Mouse (Mus musculus) T-cell, adult 2 months (primary cell): ENCODE measurements around the gene Qpctl.

ENCODE experiments used
- DNase-seq: peaks from one replicate; pipeline ENCODE4 v3.0.0; 2022; ENCODE audit warnings: low spot score

Qpctl gene

DNA sequence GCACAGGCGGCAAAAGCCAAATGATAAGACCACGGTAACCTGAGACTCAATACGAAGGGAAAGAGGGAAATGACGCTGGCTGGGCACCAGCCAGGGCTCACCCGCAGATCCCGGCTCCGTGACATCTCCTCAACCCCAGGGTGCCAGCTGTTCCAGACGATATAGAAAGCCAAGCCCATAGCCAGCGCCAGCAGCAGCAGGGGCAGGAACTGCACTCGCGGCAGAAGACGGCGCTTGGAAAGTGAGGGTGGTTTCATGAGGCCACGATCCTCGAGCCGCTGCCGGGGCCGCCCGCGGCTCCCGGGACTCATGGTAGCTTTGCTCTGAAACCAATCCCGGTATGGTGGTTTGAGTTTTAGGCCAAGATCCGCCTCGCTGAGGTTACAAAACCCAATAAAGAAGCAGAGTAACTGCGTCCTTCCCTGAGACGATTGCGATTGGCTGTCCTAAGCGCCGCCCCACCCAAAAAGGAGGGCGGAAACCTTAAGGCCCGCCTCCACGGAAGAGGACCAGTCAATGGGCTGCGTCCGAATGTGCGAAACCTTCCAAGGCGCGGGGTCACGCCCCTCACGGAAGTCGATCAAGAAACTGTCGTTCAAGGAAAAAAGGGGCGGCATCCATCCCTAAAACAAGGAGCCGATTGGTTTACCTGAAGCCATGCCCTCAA lies at the start of gene Qpctl:
Qpctl (minus strand) TSS at position 417 of the 667 bp plus-strand sequence.
- DNase-seq = peak; percentile 99

DNA sequence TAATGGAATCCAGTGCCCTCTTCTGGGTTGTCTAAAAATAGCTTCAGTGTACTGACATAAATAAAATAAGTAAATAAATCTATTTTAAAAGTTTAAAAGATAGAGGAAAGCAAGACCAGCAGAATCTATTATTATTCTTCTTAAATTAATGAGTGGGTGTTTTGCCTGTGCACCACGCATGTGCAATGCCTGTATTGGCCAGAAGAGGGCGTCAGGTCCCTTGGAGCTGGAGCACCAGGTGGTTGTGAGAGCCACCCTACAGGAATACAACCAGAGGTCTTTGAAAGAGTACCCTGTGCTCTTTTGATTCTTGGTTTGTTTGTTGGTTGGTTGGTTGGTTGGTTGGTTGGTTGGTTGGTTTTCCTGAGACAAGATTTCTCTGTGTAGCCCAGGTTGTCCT lies 48.9 kb upstream of the Qpctl start:
- peak; percentile 42 for DNase-seq

DNA sequence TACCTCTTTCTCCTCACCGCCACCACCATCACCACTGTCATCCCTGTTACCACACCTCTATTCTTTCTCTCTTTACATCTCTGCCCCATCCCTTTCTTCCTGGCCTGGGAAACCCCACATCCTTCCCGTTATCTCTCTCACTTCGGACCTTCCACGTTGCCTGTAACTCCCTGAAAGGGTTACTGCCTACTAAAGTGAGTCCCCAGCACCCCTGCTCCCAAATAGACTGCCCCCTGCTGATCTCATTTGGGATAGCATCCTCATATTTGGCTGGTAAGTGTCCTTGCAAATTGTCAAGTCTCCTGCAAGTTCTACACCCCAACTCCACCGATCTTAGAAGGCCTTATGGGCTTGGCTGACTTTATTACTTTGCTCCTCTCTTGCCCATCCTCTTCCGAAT lies 47.6 kb upstream of the Qpctl start:
- peak; percentile 48 for DNase-seq

DNA sequence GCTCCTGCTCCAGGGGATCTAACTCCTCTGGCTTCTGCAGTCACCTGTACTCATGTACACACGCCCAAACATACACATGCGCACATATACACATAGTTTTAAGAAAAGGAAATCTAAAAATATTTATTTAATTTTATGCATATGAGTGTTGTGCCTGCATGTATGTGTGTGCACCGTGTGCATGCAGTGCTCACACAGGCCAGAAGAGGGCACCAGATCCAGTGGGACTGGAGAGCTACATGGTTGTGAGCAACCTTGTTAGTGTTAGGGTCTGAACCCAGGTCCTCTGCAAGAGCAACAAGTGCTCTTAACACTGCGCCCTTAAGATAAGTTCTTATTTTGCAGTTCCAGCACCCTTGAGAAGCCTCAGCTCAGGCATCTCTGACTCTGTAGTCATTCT lies 45.6 kb upstream of the Qpctl start:
- no peak for DNase-seq

DNA sequence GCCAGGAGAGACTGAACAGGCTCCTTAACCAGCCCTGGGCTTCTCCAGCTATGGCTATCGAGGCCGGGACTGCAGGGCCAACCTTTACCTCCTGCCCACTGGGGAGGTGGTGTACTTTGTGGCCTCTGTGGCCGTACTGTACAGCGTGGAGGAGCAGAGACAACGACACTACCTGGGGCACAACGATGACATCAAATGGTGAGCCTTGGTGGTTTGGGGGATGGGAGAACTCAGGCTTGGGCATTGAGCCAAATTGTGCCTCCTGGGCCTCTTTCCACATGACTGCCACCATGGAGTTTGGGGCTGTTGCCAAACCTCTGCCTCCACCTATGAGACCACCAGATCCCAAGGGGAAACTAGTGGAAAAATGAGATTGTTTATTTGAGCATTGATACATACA lies 35.7 kb upstream of the Qpctl start:
- DNase-seq = no peak

DNA sequence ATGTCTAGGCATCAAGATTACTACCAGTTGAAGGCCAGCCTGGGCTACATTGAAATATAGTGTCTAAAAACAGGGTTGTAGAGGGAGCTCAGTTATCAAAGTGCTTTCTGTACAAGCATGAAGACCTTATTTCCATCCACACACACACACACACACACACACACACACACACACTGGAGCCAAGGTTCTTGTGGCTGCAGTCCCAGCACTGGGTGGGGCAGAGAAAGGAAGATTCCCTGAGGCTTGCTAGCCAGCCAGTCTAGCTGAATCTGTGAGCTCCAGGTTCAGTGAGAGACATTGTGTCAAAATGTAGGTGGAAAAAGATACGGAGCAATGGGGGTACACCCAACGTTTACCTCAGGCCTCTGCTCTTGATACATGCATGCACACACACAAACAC lies 35.2 kb upstream of the Qpctl start:
- DNase-seq = no peak

DNA sequence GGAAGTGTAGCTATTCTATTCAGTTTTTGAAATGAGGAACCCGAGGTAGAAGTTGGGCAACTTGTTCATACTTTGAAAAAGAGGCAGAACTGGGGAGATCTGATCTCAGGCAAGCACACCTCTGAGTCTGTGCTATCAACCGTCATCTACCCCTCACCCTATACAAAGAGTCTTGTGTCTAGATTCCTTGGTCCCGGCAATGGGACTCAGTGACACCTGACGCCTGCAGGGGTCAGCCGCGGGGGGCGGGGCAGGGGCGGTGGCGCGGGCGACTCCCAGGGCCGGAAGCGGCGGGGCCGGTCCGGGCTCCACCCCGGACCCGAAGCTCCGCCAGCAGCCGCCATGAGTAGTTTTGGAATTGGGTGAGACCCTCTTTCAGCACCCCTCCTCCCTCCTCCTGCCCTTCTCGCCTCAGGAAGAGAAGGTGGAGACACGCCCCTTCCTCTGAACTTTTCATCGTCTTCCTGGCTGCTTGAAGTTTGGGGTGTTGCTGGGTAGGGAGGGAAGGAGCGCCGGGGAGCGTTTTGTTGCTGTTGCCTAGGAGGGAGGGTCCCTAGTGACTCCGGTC lies 31.9 kb upstream of the Qpctl start:
- no peak for DNase-seq

DNA sequence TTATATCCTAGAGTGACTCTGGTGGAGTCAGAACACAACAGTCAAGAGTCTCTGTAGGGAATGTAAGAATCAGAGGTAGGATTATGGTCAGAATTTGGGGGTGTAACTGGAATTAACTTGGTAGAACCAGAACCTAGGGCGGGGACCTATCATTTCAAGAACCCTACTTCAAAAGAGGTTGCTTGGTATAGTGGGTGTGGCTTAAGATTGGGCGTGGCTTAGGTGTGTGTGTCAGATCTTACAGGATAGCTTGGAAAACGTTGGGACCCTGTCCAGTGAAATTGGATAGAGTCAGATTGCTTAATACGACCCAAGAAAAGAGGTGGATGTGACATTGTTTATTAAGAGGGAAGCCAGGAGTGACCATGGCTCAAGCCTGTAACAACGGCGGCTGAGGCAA lies 30.8 kb upstream of the Qpctl start:
- DNase-seq = no peak

DNA sequence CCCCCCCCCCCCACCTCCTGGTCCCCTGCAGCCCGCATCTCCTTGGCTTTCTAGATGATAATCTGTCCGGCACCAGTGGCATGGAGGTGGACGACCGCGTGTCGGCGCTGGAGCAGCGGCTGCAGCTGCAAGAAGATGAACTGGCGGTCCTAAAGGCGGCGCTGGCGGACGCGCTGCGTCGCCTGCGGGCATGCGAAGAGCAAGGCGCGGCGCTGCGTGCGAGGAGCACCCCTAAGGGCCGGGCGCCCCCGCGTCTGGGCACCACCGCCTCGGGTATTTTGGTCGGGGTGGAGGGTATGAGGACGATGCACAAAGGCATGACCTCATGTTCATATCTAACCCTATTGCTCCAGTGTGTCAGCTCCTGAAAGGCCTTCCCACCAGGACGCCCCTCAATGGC lies 30.1 kb upstream of the Qpctl start:
- DNase-seq = peak; percentile 66

DNA sequence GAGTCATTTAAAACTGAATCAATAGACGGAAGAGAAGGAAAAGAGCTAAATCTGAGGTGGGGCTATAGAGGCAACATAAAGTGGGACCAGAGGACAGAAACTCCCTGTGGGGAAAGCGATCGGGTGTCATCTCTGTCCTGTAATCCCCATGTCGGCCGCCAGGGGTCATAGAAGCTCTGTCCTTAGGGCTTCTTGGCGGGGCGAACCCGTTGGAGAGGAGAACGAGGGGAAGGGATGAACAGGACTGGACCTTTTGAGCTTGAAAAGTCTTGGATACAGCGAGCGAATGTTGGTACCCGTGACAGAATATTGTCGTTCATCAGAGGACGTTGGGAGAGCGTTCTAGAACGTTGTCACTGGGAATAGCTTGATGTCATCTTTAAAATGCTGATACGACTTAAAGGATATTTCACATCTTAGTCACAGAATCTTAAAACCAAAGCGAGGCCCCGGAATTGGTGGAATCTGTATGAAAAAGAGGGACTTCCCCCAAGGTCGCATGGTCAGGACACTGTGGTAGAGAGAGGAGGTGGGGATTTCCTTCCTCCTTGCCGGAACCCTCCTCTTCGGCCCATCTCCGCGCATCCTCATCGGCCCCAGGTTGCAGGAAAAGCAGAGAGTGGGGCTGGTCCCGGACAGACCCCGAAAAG lies 29.5 kb upstream of the Qpctl start:
- DNase-seq = peak; percentile 75

DNA sequence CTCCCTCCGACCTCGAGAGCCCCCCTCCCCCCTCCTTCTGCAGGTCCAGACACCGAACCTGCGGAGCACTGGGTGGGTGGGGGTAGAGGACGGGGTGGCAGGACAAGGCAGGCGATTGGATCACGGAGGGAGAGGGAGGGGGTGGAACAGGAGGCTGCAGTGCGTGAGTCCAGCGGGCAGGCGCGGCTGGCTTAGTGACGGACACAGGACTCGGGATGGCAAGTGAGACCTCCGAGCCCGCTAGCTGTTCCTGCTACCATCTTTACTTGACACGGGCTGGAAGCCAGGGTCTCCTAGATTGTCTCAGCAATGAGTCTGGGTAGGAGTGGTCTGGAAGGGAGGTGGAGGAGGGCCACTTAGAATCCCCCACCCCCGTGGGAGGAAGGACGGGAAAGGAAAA lies 28.9 kb upstream of the Qpctl start:
- no peak for DNase-seq

DNA sequence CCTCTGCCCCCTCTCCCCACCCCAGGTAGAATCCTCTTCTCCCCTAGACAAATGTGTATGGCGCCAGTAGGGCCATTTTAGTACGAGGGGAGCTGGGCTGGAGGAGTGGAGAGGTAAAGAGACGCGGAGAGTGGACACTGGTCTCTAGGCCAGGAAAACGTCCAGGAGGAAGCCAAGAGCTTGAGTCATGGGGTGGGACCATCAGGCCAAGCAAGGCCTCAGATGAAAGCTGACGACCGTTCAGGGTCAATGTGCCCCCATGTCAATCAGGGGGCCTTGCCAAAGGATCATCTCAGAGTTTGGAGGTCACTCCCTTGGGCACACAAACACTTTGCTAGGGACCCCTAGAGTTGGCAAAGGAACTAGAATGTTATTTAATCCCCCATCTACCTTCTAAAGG lies 28.1 kb upstream of the Qpctl start:
- no peak for DNase-seq

DNA sequence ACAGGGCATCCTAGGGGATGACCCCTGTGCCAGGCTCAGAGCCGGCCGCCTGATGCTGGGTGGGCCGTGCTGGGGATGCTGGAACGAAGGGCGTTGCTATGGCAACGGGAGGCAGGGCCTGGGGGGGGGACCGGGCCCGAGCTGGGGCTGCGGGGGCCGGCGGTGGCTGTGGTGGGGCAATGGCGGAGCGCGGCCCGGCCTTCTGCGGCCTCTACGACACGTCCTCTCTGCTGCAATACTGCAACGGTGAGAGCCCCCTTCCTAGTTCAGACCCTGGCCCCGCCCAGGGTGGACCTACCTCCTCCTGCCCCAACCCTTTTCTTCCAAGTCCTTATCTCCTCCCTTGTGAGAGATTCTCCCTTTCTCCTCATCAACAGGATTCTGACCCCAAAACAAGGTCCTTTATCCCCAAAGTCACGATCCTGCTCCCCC lies 27.4 kb upstream of the Qpctl start:
- DNase-seq = no peak

DNA sequence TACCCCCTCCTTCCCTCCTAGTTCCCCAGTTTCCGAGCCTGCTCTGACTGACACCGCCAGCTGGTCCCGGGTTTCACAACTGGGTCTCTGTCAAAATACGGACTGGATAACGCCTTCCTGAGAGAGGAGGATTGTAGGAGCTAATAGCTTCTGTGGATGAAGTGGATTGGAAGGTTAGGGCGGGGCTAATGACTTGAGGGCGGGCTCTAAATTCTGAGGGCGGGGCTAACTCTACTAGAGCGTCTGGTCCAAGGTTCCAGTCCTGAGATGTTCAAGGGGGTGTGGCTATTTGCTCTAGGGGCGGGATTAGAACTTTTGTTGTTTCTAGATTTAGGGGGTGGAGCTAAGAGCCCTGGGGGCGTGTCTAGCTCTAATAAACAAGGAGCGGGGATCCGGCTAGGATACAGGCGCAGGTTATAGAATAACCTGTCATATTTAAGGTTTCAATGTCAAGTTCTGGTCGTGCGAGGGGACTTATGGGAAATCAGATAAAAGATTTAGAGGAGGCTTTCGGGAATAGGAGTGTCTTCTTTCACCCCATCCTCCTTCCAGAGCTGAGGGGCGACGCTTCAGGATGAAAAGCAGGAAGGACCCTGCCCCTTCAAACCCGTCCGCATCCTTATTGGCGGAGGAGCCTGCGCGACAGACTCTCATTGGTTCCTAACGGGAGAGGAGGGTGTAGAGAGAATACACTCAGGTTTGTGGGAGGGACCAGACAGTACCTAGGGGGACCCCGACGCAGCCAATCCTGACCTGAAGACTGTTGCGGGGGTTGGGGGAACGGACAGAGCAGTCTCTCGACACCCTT lies 26.8 kb upstream of the Qpctl start, which contains the start of gene Eml2:
Eml2 (plus strand) TSS at position 714 of the 808 bp plus-strand sequence.
- DNase-seq = no peak

DNA sequence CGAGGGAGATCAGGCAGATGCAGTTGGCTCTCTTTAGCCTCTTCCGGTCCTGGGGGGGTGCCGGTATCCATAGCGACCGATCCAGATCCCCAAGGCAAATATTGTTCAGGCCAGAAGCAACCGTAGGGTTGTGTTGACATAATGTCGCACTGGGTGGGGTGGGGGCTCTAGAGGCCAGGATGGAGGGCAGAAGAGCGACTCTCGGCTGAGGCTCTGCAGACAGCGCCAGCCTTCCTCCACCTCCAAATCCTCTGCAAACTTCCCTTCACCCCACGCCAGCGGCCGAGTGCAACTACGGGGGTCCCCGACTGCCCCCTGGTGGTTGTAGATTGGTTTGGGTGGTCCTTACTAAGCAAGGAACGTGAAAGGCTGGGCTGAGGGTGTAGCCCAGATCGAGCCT lies 23.8 kb upstream of the Qpctl start:
- DNase-seq = peak; percentile 75

DNA sequence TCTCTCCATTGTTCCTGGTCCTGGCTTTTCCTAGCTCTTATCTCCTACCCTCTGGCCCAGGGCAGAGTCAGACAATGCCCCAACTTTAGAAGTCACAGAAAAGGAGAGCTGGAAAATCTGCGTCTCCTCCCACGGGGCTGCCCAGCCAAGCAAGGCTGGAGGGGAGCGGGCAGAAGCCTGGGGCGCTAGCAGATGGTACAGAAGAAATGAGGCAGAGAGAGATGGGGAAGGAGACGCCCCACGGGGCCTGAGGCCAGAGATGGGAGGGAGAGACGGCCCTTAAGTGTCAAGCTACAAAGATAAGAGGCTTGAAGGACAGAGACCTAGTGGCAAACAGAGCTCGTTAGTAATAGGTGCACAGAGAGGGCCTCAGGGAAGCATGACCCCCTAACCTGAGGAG lies 22.7 kb upstream of the Qpctl start:
- DNase-seq = no peak

DNA sequence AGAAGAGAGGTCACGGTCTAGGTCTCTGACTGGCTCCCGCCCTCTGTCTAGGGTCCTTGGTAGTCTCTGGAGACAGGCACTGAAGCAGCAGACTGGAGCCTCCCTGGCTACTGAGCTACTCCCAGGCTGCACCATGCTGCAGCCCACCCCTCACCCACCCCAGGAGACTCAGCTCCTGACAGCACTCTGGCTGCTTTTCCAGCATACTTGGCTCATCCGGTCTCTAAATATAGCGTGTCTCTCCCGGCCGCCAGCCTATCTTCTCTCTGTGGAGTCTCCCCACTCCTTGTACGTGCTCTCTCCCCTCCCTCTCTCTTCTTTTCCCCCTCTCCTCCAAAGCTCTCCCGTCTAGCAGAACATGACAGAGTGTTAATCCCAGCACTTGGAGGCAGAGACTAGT lies 21.1 kb upstream of the Qpctl start:
- no peak for DNase-seq

DNA sequence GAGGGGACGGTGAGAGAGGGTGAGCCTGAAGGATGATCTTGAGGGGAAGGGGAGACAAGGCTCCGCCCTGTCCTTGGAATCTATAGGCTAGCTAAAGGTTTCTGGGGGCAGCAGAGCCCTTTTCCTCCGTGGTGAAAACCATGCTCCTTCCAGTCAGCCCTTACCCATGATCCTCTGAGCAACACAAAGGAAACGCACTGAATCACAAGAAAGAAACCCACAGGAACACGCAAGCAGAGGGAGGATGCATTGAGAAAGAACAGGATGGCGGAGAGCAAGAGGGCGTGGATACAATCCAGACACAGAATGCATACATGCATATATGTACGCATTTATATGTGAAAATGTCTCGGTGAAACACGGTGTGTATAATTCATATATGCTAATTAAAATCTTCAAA lies 20.4 kb upstream of the Qpctl start:
- no peak for DNase-seq

DNA sequence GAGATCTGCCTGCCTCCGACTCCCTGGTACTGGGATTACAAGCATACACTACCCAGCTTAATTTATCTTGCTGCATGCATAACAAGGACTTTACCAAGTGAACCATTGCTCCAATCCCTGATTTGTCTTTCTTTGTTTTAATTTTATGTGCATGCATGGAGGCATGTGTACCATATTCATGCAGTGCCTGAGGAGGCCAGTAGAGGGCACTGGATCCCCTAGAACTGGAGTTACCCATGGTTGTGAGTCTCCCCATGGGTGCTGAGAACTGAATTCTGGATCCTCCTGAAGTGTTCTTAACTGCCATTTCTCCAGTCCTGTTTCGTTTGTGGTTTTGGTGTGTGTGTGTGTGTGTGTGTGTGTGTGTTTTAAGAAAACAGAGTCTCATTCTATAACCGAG lies 17.9 kb upstream of the Qpctl start:
- DNase-seq = no peak

DNA sequence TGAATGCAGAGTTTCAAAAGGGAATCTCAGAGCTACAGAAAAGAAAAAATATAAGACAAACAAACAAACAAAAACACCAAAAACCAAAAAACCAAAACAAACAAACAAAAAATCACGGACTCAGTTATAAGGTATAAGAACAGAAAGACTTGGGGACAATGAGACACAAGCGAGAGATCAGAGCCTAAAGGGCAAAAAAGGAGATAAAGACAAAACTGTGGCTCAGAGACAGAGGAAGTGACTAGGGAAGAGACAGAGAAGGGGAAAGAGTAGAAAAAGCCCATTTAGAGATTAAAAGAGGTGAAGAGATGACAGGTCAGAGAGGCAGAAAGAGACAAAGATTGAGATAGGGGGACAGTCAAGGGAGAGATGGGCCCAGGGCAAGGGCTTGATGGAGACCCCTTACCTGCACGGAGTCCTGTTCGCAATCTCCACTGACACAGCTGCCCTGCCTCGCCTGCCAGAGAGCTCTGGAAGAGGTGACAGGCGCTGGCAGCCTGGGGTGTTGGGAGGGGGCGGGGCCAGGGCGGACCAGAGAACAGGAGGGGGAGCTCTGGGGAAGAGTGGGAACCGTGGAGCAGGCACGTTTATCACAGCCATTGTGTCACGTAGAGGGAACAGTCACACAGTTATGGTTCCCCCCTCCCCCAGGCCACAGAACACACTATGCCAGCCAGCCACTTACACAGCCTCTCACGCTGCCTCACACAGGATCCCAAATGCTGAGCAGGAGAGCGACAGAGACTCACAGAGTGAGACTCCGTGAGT lies 16.7 kb upstream of the Qpctl start, which contains the start of gene Gipr:
Gipr (minus strand) TSS at position 472 of the 768 bp plus-strand sequence.
- DNase-seq = no peak

DNA sequence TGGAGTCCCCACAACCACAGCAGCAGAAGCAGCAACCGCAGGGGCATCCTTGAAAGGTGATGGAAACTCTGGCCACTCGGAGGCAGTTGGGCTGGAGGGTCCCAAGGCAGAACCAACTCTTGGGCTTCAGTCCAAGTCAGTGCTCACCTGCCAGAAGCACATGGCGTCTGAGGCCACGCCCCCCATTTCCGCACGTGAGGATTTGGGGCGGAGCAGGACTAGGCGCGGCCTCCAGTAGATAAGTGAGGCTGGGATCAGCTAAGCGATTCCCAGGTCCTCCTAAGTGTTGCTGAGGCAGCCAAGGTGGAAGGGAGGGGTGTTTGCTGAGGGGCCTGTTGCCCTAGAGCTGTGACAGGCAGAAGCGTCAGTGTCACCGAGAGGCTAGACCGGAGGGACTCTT lies 15.9 kb upstream of the Qpctl start:
- peak; percentile 53 for DNase-seq

DNA sequence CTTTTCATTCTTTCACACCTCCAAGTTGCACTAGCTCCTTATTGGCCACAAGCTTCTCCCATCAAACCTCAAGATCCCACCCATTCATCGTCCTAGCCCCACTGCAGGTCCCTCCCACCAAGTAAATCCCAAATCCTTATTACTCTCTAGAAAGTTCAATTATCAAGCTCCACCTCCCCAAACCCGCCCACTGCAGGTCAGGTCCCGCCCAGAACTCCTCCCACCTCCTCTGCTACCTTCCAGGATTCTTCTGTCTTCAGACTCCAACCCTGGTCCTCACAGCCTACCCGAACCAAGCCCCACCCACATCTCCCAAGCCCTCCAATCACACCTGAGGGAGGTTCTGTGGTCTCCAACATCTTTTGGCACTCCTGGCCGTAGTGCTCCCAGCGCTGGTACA lies 15.1 kb upstream of the Qpctl start:
- DNase-seq = no peak
